Mouse (Mus musculus): ENCODE measurements around the gene Aars.
A peak's percentile ranks its signal among the peaks of the same experiment; 100 is the strongest.
"Not testable (repeated sequence)": the region's sequence is repeated elsewhere in the genome, so short reads cannot be mapped to it uniquely, and the experiment has no call there.

Gene Aars

DNA sequence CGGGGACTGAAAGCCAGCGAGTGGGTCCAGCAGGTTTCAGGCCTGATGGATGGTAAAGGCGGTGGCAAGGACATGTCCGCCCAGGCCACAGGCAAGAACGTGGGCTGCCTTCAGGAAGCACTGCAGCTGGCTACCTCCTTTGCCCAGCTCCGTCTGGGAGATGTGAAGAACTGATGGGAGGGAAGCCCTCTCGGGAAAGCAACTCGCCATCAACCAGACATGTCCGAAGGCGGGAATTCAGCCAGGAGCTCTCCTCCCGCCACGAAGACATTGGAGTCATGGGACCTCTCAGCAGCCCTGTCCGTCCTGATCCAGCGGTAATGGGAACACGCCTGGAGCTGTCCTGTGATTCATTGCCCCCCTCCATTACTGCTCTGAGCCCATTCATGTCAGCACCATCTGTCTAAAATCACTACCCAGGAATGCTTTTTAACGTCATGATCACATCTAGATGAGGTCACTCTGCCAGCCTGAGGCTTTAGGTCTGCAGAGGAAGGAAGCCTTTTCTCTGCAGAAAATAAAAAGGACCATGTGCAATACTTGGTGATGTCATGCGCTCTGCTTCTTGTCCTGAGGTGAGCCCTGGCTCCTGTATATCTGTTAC, 22.2 kb downstream of the Aars start:
- no peak for DNase-seq (ENCODE audit: low spot score)

DNA sequence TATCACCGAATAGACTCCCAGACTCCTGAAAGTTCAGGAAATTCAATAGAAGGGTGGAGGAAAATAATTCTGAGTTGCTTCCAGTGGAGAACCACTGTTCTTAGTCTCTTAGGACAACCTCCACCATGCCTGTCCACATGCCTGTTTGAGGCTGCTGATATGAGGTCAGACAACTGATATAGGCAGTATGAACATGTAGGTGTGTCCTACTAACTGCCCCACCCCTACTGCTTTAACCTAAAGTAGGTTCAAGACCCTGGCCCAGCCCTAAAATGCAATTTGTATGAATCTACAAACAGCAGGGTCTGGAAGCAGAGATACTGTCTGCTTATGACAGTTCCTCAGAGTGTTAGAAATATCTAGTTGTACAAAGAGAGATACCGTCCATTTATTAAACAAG, 22.7 kb downstream of the Aars start:
- DNase-seq (ENCODE audit: low spot score) = peak; percentile 25

DNA sequence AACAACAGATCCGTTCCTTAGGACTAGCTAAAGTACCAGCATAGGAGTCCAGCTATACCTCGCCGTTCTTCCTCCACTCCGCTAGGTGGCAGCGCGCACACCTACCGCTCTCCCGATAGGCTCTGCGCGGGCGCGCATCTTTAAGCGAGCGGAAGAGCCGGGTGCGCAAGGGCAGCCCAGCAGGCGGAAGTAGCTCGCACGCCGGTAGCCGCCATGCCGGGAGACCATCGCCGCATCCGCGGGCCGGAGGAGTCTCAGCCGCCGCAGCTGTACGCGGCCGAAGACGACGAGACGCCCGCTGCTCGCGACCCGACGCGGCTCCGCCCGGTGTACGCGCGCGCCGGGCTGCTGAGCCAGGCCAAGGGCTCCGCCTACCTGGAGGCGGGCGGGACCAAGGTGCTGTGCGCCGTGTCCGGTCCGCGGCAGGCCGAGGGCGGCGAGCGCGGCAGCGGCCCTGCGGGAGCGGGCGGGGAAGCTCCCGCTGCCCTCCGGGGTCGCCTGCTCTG, 23.3 kb downstream of the Aars start, which contains the start of gene Exosc6:
TSS of gene Exosc6 (plus strand) at position 182 of the 506 bp plus-strand sequence.
- DNase-seq (ENCODE audit: low spot score) = peak; percentile 91

DNA sequence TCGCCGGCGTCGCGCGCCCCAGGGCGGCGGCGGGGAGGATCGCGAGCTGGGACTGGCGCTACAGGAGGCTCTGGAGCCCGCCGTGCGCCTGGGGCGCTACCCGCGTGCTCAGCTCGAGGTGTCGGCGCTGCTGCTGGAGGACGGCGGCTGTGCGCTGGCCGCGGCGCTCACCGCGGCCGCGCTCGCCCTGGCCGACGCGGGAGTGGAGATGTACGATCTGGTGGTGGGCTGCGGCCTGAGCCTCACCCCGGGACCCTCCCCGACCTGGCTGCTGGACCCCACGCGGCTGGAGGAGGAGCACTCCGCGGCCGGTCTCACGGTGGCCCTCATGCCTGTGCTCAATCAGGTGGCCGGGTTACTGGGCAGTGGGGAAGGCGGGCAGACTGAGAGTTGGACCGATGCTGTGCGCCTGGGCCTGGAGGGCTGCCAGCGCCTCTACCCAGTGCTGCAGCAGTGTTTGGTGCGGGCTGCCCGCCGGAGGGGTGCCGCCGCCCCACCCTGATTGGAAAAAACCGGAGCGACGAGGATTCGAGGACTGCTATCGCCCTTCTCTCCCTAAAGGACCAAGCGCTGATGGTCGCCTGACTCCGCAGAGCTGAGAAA, 23.8 kb downstream of the Aars start:
- no peak for DNase-seq (ENCODE audit: low spot score)

DNA sequence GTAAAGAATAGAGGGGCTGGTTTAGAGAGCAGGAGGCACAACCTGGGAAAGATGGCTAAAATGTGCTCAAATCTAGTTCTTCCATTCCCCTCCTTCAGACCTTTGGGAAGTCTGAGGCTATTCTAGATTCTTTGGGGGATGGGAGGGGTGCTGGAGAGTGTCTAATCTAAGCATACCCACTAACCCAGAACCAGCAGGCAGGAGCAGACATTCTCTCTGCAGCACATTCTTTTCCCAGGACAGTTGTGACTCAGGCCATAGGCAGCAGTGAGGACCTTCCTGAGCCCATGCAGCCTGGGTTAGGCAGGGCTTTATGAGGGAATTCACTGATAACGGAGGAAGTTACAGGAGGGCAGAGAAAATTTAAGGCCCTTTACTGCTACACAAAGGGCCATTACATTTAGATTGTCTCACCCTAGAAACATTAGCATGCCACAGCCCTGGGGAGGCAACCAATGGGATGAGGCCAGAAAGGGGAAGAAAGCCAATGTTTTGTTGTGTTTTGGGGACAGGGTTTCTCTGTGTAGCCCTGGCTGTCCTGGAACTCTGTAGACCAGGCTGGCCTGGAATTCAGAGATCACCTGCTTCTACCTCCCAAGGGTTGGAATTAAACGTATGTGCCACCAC, 26.1 kb downstream of the Aars start:
- DNase-seq (ENCODE audit: low spot score) = no peak

DNA sequence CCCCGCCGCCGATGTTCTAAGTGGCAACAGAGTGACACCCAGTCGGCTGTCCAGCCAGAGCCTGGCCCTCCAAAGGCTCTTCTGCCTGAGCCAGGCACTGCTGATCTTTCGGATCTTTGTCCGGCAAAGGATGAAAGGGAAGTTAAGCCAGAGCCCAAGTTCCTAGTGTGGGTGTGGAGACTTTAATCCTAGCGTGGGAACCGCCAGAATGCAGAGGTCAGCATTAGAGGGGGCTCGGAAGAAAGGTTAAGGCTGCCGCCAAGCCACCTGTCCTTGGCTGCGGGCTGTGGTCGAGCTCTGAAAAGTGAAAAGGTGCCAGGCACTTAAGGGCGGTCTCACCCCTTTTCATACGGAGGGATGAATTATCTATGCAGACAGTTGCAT, 28.7 kb downstream of the Aars start:
- no peak for DNase-seq (ENCODE audit: low spot score)

DNA sequence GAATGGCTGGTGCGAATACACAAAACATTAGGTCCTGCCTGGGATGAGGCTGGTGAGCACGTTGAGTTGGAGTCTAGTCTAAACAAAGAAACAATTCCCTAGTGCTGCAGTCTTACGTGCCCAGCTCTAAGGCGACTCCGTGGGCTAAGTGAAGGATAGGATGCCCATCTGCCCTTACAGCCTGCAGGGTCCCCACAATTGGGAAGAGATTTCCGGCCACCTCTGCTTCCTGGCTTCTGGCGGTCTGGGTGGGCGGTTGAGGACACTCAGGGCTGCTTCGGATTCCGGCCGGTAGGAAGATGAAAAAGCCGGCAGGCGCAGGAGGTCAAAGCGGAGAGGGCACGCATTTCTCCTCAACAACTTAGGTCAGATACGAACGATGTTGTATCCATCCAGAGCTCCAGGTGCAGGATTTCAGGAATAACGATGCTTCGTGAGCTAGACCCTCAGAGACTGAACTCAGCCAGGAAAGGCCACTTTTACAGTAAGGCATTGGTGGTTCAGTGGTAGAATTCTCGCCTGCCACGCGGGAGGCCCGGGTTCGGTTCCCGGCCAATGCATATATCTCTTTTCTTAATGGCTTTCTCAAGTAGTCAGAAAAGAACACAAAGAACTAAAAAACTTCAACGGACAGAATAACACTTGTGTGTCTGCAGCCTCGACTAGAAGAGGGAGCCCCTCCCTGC, 29.3 kb downstream of the Aars start:
- DNase-seq (ENCODE audit: low spot score) = peak; percentile 91

DNA sequence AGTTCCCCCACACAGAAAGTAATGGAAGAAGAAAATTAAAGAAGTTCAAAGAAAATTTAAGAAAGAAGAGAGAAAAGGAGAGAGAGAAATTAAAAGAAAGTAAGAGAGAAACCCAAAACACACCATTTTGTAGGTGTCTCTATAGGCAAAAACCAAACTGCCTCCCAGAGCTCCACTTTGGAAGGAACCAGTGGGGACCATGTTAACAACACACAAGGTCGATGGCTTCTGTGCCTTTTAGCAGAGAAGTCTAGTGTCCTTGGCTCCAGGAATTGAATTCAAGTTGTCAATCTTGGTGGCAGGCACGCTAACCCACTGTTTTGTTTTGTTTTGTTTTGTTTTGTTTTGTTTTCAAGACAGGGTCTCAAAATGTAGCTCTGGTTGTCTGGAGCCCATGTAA, 29.9 kb downstream of the Aars start:
- no peak for DNase-seq (ENCODE audit: low spot score)

DNA sequence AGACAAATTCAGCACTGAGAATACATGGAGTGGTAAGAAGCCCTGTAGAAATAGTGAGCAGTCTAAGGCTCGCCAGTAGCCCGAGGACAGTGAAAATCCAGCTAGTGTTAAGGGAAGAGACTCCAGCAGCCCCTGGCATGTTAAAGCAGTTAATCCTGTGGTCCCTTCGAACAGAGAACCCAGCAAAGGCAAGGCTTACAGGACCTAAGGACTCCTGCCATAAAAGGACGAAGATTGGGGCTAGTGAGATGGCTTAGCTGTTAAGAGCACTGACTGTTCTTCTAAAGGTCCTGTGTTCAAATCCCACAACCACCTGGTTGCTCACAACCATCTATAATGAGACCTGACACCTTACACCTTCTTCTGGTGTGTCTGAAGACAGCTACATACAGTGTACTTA, 33.4 kb downstream of the Aars start:
- DNase-seq (ENCODE audit: low spot score) = no peak

DNA sequence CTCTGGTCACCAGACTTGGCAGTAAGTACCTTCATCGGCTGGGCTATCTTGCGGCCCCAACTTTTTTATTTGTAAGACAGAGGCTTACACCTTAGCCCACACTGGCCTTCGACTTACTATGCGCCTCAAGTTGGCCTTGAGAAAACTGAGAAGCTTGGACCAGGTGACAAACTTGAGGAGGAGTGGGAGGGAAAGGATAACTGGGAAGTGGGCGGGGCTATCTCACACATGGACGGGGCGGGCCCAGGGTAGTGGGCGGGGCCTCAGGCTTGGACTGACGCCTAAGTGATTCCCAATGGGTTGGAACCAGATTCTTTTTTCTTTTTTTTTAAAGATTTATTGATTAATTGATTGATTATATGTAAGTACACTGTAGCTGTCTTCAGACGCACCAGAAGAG, 34.5 kb downstream of the Aars start:
- no peak for DNase-seq (ENCODE audit: low spot score)

DNA sequence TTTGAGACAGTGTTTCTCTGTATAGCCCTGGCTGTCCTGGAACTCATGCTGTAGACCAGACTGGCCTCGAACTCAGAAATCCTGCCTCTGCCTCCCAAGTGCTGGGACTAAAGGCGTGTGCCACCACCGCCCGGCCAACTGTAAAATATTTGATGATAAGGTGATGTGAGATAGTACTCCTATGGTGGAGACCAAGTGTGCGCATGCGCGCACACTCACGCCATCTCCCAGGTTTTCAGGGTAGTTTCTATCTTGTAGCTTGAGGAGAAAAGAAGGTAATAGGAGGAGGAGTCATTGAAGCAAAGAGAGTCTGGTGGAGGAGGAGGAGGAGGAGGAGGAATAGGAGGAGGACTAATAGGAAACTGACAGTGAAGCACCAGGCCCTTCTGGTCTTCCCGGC, 35.7 kb downstream of the Aars start:
- not testable (repeated sequence) for DNase-seq (ENCODE audit: low spot score)

DNA sequence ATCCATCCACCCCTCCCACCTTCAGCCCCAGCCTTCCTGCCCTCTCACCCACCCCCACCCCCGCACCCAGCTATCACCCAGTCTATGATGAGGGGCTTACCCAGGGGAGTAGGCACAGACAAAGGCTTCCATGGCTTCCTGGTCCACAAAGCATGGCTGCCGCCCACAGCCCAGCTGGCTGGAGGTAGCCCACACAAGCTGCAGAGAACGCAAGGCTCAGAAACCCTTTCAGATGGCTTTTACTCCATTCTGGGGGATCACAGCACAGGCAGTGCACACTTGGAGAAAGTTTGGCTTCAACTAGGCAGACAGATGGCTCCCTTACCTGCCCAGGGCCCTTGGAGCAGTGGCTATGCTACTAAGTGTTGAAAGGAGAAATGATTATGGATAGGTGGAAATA, 43.0 kb downstream of the Aars start:
- no peak for DNase-seq (ENCODE audit: low spot score)

DNA sequence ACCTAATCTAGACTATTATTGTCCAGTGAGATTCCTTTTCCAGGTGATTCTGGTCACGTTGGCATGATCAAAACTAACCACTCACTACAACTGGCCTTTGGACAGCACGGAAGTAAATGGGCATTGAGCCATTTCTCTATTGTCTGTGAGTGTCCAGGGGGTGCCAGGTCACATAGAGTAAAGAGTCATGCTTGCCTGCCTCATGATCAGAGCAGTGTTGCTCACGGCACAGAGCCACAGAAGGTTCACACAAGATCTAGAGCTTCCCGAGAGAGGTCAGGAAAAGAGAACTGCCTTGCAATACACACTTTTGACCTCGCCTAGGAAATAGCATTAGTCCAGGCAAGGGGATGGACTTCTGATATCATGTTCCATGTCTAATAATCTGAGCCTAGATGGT, 46.5 kb downstream of the Aars start:
- DNase-seq (ENCODE audit: low spot score) = no peak

DNA sequence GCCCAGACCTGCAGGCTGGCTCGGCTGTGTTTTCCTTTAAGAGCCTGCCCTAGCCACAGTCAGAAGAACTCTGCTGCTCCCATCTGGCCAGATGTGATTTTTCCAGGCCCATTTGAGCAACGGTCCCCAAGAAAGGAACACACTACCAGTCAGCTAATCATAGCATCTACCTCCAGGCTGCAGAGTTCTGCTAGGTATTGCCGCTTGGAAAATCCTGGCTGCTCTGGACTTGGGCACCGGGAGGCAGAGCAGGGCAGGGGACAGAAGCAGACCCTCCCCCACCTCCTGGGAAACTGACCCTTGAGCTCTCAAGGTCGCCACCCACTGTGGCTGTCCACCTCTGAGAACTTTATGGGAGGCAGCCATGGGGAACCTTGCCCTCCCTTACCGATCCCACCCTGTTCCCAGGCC, 46.9 kb downstream of the Aars start:
- peak; percentile 47 for DNase-seq (ENCODE audit: low spot score)

DNA sequence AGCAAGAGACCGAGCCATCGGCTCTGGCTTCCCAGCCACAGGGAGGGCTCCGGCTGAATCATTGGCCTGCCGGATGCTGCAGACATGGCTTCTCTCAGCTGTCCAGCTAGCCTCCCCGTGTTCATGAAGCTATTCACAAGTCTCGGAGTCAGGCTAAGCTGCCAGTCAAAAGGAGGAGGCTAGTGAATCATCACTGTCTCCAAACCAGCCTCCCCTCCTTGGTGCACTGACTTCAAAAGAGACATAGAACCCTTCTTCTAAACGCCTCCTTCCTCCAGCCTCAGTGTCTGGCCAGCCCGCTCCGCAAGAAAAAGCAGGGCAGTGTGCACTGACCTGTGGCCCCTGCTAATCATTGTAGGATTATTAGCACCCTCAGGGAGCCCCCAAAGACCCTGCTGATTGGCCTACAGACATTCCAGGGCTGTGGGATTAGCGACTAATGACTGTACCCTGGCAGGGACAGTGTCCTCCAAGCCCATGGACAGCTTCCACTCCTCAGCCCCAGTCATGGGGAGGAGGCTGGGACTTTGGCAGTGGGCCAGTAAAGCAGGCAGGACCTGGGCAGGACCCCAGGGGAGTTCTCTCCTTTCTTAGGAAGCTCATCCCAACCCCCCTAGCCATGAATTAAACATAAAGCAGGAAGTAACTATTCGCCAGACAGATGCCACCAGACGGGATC, 48.8 kb downstream of the Aars start:
- no peak for DNase-seq (ENCODE audit: low spot score)

DNA sequence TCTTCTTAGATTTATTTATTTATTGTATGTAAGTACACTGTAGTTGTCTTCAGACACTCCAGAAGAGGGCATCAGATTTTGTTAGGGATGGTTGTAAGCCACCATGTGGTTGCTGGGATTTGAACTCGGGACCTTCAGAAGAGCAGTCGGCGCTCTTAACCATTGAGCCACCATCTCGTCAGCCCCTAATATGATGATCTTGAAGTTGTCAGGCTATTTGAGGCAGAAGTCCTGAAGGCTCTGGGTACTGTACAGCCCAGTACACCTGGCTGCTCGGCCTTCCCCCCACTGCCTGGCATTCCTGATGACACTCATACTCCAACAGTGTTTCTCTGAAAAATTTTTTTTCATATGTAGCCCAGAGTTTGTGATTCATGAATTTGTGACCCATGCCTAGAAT, 51.0 kb downstream of the Aars start:
- not testable (repeated sequence) for DNase-seq (ENCODE audit: low spot score)

DNA sequence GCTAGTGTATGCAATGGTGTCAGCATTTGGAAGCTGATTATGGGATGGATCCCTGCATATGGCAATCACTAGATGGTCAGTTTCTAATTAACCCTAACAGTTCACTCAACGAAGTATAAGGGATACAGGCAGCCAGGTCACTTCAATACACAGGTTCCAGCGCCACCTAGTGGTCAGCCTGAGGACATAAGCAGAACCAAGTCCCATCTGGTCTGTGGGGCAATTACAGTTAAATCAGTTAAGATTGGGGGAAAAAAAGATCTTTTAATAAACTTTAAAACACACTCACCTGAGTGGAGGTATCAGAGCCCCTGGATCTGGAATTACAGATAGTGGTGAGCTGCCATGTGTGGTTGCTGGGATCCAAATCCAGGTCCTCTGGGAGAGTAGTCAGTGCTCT, 57.2 kb downstream of the Aars start:
- peak; percentile 70 for DNase-seq (ENCODE audit: low spot score)

DNA sequence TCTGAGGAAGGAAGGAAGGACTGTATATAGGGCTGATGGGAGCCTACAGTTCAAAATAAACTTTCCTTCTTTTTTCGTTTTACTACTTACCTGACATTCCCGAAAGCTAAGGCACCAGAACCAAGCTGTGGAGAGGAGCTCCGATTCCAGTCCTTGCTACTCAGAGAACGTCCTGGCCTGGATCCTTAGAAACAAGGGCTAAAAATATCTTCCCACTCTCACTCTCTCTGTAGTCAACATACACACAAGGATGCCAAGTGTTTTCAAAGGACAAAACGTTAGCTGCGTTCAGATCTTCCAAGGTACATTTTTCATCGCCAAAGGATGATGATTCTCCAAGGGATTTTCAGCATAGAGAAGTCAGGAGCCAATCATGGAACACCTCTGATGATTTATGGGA, 58.8 kb downstream of the Aars start:
- DNase-seq (ENCODE audit: low spot score) = no peak

DNA sequence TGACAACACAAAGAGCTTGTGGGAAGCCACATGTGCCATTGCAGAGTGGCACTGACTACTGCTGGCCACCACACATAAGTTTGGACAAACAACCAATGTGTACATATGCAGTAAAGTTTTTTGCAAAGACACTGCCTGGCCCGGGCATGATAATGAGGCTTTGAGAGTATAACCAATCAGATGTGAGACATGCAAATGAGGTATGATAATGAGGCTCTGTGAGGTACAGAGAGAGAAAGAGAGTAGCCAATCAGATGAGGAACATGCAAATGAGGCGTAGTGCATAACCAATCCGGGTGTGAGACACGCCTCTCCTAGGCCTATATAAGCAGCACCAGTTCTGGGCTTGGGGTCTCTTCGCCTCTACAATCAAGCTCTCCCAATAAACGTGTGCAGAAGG, 59.4 kb downstream of the Aars start, which contains the start of gene Clec18a:
TSS of gene Clec18a (minus strand) at position 101 of the 400 bp plus-strand sequence.
- DNase-seq (ENCODE audit: low spot score) = not testable (repeated sequence)

DNA sequence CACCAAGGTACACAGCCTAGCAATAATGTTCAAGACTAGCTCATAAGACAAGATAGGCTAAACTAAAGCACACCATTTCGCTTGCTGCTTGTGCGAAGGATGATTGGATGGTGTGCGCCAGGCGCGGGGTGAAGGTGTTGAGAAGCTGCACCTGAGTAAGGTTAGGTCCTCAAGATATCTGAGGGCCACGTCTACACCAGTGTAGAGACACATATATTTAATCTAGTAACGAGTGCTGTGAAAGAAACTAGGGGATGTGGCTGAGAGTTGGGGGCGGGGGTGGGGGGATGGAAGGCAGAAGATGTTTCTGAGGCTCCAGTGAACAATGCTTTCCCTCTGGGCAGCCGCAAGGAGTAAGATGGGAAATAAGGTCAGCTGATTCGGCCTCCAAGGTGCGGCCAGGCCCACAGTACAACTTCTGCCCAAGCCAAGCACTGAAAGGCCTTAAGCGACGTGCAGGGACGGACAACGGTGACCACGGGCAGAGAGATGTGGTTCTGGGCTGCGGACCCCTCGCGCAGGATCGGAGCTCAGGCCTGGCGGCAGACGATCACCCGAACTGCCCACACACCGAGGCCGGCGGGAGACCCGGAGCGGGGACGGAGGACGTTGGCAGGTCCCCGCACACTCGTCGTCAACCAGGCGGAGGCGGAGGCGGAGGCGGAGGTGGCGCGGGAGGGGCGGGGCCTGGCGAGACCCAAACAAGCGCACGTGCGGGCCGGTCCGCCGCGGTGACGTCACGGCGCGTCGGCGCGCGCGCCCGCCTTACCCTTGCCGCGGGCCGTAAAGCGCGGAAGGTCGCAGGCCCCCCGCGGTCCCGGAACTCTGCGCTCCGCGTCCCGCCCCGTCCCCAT, 61.1 kb downstream of the Aars start, which contains the start of gene Pdpr:
TSS of gene Pdpr (plus strand) at position 766 of the 854 bp plus-strand sequence.
- peak; percentile 92 for DNase-seq (ENCODE audit: low spot score)

DNA sequence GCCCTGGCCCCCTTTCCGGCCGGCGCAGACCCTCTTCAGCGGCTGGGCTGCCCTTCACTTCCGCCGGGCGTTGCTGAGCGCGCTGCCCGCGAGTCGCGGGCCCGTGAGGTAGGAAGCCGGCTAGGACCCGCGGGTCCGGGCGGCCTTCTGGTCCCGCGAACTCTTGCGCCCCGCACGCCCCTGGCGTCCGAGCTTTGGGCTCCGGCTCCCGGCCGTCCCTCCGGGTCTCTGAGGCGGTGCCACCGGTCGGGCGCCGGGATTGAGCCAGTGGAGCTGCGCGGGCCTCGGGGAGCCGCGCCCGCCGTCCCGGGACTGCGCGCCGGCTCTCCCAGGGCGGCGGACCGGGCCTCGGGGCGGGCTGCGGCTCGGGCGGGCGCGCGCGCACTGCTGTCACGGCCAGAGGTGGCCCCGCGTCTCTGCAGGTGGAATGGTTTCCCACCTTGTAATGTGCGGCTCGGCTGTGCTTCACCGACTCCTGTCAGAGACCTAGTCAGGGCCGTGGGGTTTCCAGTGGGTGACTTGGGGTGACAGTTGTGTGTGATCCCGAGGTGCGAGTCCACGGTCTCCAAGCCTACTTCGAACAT, 61.9 kb downstream of the Aars start:
- not testable (repeated sequence) for DNase-seq (ENCODE audit: low spot score)

Measured in yolk sac, embryonic 10.5 days (tissue).